In the genomic region with DNA sequence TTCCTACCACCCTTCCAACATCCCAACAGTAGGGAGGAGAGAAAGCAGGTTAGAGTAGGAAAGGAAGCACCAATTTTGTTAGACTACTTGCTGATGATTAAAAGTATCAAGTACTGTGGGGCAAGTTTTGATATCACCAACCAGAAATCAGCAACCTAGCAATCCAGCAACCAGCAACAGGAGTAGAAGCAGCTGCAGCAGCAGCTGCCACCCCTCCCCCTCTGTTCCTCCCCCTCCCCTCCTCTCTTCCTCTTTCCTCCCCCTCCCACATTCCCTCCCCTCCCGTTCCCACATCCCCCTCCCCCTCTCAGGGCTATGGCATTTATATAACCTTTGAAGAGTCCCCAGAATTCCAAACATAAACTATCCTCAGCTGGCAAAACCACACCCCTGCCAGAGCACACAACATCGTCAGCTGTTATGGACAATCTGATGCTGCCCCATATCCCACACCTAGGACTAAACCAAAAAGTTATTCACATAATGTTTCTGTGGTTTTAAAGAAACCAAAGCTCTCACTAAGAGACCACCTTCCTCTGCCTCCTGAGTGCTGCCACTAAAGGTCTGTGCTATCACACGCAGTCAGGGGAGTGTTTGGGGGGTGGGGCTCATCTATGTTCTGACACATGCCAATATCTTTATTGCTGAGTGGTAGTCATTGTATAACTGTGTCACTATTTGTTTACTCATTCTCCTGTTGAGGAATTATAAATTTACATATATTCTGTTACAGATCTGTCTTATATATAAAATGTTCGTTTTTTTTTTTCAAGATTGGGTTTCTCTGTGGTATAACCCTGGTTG, we compare ENCODE assay signal across 25 mouse cellular contexts.
DNase-seq lines count a peak whose midpoint lies in the region; ATAC-seq lines count a peak whose summit lies in the region.
"Had no signal": no experiment of that assay in that cellular context is flagged by ENCODE, and none has a peak within 500 bp of the region (broad histone marks: within the 10 kb centered on the region; RNA-seq: fewer than 3 reads in every experiment).

No protein-coding gene starts in this region.

- WGBS in liver, embryonic 13.5 days (ENCODE audit: insufficient replicate concordance) = 33% methylated on average over 4 of the region's 4 CpGs

- no peak overlapping the region for H3K4me3 ChIP-seq in liver, embryonic 13.5 days (replicated peaks)
- H3K4me3 ChIP-seq: embryonic facial prominence, embryonic 15.5 days; forebrain, embryonic 10.5 days; heart, embryonic 12.5 days; kidney, embryonic 15.5 days; left cerebral cortex, adult 2 months; liver, embryonic 15.5 days; midbrain, embryonic 15.5 days; stomach, embryonic 15.5 days had no signal

- no peaks in the 10 kb centered on the region for H3K27me3 ChIP-seq in liver, embryonic 13.5 days
- H3K27me3 ChIP-seq: embryonic facial prominence, embryonic 15.5 days; heart, embryonic 12.5 days; kidney, embryonic 15.5 days; liver, embryonic 15.5 days; midbrain, embryonic 15.5 days; stomach, embryonic 15.5 days had no signal

- no peak overlapping the region for H3K4me2 ChIP-seq in liver, embryonic 13.5 days
- H3K4me2 ChIP-seq: embryonic facial prominence, embryonic 15.5 days; heart, embryonic 12.5 days; kidney, embryonic 15.5 days; liver, embryonic 15.5 days; midbrain, embryonic 15.5 days; stomach, embryonic 15.5 days had no signal

- peak; percentile 18 for DNase-seq in embryo, embryonic 10.5 days (ENCODE audit: low spot score)
- no peak for DNase-seq in embryo, embryonic 10 days (ENCODE audit: low spot score)
- peak; percentile 8 for DNase-seq in embryo, embryonic 9.5 days (ENCODE audit: extremely low spot score)
- no peak for DNase-seq in liver, embryonic 13.5 days
- DNase-seq in thymus, postnatal 36 days = peak; percentile 2 to 9
- no peak for DNase-seq in adrenal gland, adult 2 months
- DNase-seq in kidney, adult 9 months = no peak
- DNase-seq: adrenal gland, postnatal 14 days; cerebellum, adult 9-10 months; gastrocnemius, postnatal 10 days; heart, postnatal 10 days; kidney, postnatal 4 days; layer of hippocampus, adult 9-11 months; lung, postnatal 4 days had no signal

- peak; percentile 64 for ATAC-seq in liver, embryonic 13.5 days (ENCODE audit: low read depth)
- ATAC-seq: forebrain, embryonic 16.5 days; hindbrain, postnatal 0 days; intestine, postnatal 0 days; midbrain, embryonic 15.5 days had no signal

- no peaks in the 10 kb centered on the region for H3K9me3 ChIP-seq in liver, embryonic 13.5 days (replicated peaks)
- H3K9me3 ChIP-seq: embryonic facial prominence, embryonic 15.5 days; forebrain, embryonic 10.5 days; kidney, embryonic 15.5 days; liver, embryonic 15.5 days; midbrain, embryonic 15.5 days; stomach, embryonic 15.5 days had no signal

- no peak overlapping the region for H3K9ac ChIP-seq in liver, embryonic 13.5 days
- H3K9ac ChIP-seq: embryonic facial prominence, embryonic 15.5 days; heart, embryonic 12.5 days; kidney, embryonic 15.5 days; liver, embryonic 15.5 days; midbrain, embryonic 15.5 days; stomach, embryonic 15.5 days had no signal

- H3K27ac ChIP-seq in liver, embryonic 13.5 days = no peak overlapping the region
- H3K27ac ChIP-seq: embryonic facial prominence, embryonic 15.5 days; forebrain, embryonic 10.5 days; hindbrain, postnatal 0 days; kidney, embryonic 15.5 days; left cerebral cortex, adult 2 months; liver, embryonic 15.5 days; midbrain, embryonic 15.5 days; stomach, embryonic 15.5 days had no signal

- peaks cover 23% of the 10 kb centered on the region for H3K4me1 ChIP-seq in liver, embryonic 13.5 days (replicated peaks)
- H3K4me1 ChIP-seq: embryonic facial prominence, embryonic 15.5 days; forebrain, embryonic 10.5 days; heart, embryonic 12.5 days; kidney, embryonic 15.5 days; midbrain, embryonic 15.5 days; stomach, embryonic 15.5 days had no signal

- H3K36me3 ChIP-seq in liver, embryonic 13.5 days = no peaks in the 10 kb centered on the region
- H3K36me3 ChIP-seq: embryonic facial prominence, embryonic 15.5 days; forebrain, embryonic 10.5 days; heart, embryonic 12.5 days; kidney, embryonic 15.5 days; liver, embryonic 15.5 days; midbrain, embryonic 15.5 days; stomach, embryonic 15.5 days had no signal

Comparison
In these comparisons a context has a peak if more than half of its experiments do, and no peak if none do; other contexts are left out.
1. DNase-seq: peak in embryo, embryonic 10.5 days (single experiment), embryo, embryonic 9.5 days (single experiment) and thymus, postnatal 36 days (2 of 2); none in embryo, embryonic 10 days (single experiment), liver, embryonic 13.5 days (single experiment), adrenal gland, adult 2 months (single experiment) and kidney, adult 9 months (single experiment).